10 mouse cellular contexts compared by ENCODE assay signal in genomic region chr2:165641909-165642505, GRCm38 (mm10). TPM values are rescaled to one million over a fixed set of nuclear protein-coding genes. Genes with fewer than 3 reads are reported as not detected.
DNase-seq lines count a peak whose midpoint lies in the region; ATAC-seq lines count a peak whose summit lies in the region.
"Had no signal": no experiment of that assay in that cellular context is flagged by ENCODE, and none has a peak within 500 bp of the region (broad histone marks: within the 10 kb centered on the region; RNA-seq: fewer than 3 reads in every experiment).

No protein-coding gene starts in this region.

- H3K9ac ChIP-seq in midbrain, embryonic 16.5 days (ENCODE audit: low read depth, low read length), result no peak overlapping the region
- H3K9ac ChIP-seq in limb, embryonic 15.5 days, result no peak overlapping the region
- no peak overlapping the region for H3K9ac ChIP-seq in stomach, embryonic 16.5 days (ENCODE audit: low read length)

- intact Hi-C loops in gastrocnemius, postnatal 36 days (cut with DNase I), result no loop called here
- intact Hi-C loops in heart, postnatal 36 days (cut with DNase I), result no loop called here

- H3K27me3 ChIP-seq in midbrain, embryonic 10.5 days (ENCODE audit: low read depth, poor library complexity, severe bottlenecking), result no peaks in the 10 kb centered on the region
- H3K27me3 ChIP-seq in midbrain, embryonic 16.5 days (ENCODE audit: control insufficient read depth, insufficient read depth, low read depth, low read length), result no peaks in the 10 kb centered on the region
- 0 out of 2 replicates have a peak, but pooled peaks cover 4% of the 10 kb centered on the region for H3K27me3 ChIP-seq in embryonic facial prominence, embryonic 10.5 days (replicated peaks; ENCODE audit: low read depth, poor library complexity, severe bottlenecking)
- peaks cover 4% of the 10 kb centered on the region; the same call in 1 of the 2 replicates for H3K27me3 ChIP-seq in limb, embryonic 15.5 days
- H3K27me3 ChIP-seq in stomach, embryonic 16.5 days (ENCODE audit: control insufficient read depth, insufficient read depth, low read length), result no peaks in the 10 kb centered on the region

- peak overlapping the region; percentile 74 for H3K27ac ChIP-seq in midbrain, embryonic 10.5 days (replicated peaks)
- no peak overlapping the region for H3K27ac ChIP-seq in midbrain, embryonic 16.5 days (ENCODE audit: low read length)
- H3K27ac ChIP-seq in embryonic facial prominence, embryonic 10.5 days (replicated peaks), result peak overlapping the region; percentile 77
- no peak overlapping the region for H3K27ac ChIP-seq in limb, embryonic 15.5 days
- H3K27ac ChIP-seq in stomach, embryonic 16.5 days (ENCODE audit: low read length), result peak overlapping the region; percentile 79

- no peak overlapping the region for H3K4me3 ChIP-seq in midbrain, embryonic 10.5 days
- no peak overlapping the region for H3K4me3 ChIP-seq in midbrain, embryonic 16.5 days (ENCODE audit: low read depth, low read length)
- H3K4me3 ChIP-seq in embryonic facial prominence, embryonic 10.5 days, result no peak overlapping the region
- no peak overlapping the region for H3K4me3 ChIP-seq in limb, embryonic 15.5 days
- no peak overlapping the region for H3K4me3 ChIP-seq in stomach, embryonic 16.5 days (replicated peaks; ENCODE audit: low read length)
- H3K4me3 ChIP-seq: erythroblast, embryonic 14.5 days had no signal

- no peaks in the 10 kb centered on the region for H3K36me3 ChIP-seq in midbrain, embryonic 10.5 days
- H3K36me3 ChIP-seq in midbrain, embryonic 16.5 days (ENCODE audit: control insufficient read depth, insufficient read depth, low read length), result no peaks in the 10 kb centered on the region
- peaks cover 10% of the 10 kb centered on the region for H3K36me3 ChIP-seq in embryonic facial prominence, embryonic 10.5 days (replicated peaks)
- no peaks in the 10 kb centered on the region for H3K36me3 ChIP-seq in limb, embryonic 15.5 days
- no peaks in the 10 kb centered on the region for H3K36me3 ChIP-seq in stomach, embryonic 16.5 days (ENCODE audit: control insufficient read depth, insufficient read depth, low read length)

- peaks cover 45% of the 10 kb centered on the region for H3K4me1 ChIP-seq in midbrain, embryonic 10.5 days
- peaks cover 5% of the 10 kb centered on the region; the same call in 1 of the 2 replicates for H3K4me1 ChIP-seq in midbrain, embryonic 16.5 days (ENCODE audit: control insufficient read depth, insufficient read depth, low read length)
- H3K4me1 ChIP-seq in embryonic facial prominence, embryonic 10.5 days, result peaks cover 65% of the 10 kb centered on the region
- H3K4me1 ChIP-seq in limb, embryonic 15.5 days, result peaks cover 23% of the 10 kb centered on the region
- H3K4me1 ChIP-seq in stomach, embryonic 16.5 days (ENCODE audit: control insufficient read depth, insufficient read depth, low read length), result peaks cover 15% of the 10 kb centered on the region

- 67% methylated on average over 14 of the region's 14 CpGs for WGBS in midbrain, embryonic 10.5 days
- 59% methylated on average over 14 of the region's 14 CpGs for WGBS in midbrain, embryonic 16.5 days
- WGBS in embryonic facial prominence, embryonic 10.5 days, result 42% methylated on average over 14 of the region's 14 CpGs
- WGBS in limb, embryonic 15.5 days, result 41% methylated on average over 14 of the region's 14 CpGs
- WGBS in stomach, embryonic 16.5 days, result 57% methylated on average over 14 of the region's 14 CpGs

- H3K4me2 ChIP-seq in midbrain, embryonic 16.5 days (ENCODE audit: low read length), result no peak overlapping the region
- no peak overlapping the region for H3K4me2 ChIP-seq in limb, embryonic 15.5 days
- no peak overlapping the region for H3K4me2 ChIP-seq in stomach, embryonic 16.5 days (ENCODE audit: low read depth, low read length)

- DNase-seq in midbrain, embryonic 10.5 days (ENCODE audit: low spot score), result no peak
- DNase-seq in embryonic facial prominence, embryonic 10.5 days (ENCODE audit: low spot score), result peak; percentile 72
- no peak for DNase-seq in gastrocnemius, postnatal 36 days
- no peak for DNase-seq in layer of hippocampus, postnatal 14 days (ENCODE audit: low spot score in 2 of 2)
- DNase-seq in heart, postnatal 36 days, result no peak
- DNase-seq: thymus, postnatal 4 days had no signal

- no peak for ATAC-seq in midbrain, embryonic 16.5 days
- 0 out of 2 replicates have a peak, but pooled peaks have one; percentile 21 for ATAC-seq in limb, embryonic 15.5 days (ENCODE audit: insufficient number of reproducible peaks, low FRiP score, low TSS enrichment, low read depth)
- peak; percentile 59; the same call in 1 of the 2 replicates for ATAC-seq in stomach, embryonic 16.5 days (ENCODE audit: insufficient read depth, low FRiP score)

- H3K9me3 ChIP-seq in midbrain, embryonic 10.5 days (replicated peaks), result peaks cover 8% of the 10 kb centered on the region
- H3K9me3 ChIP-seq in midbrain, embryonic 16.5 days (replicated peaks; ENCODE audit: control insufficient read depth, low read length, poor library complexity, severe bottlenecking), result no peaks in the 10 kb centered on the region
- peaks cover 10% of the 10 kb centered on the region for H3K9me3 ChIP-seq in embryonic facial prominence, embryonic 10.5 days
- H3K9me3 ChIP-seq in limb, embryonic 15.5 days, result no peaks in the 10 kb centered on the region
- no peaks in the 10 kb centered on the region for H3K9me3 ChIP-seq in stomach, embryonic 16.5 days (replicated peaks; ENCODE audit: control insufficient read depth, low read length)

RNA-seq across cellular contexts. Expression of gene Eya2, which starts 47.2 kb away (rescaled TPM):
- polyA plus RNA-seq in midbrain, embryonic 10.5 days (2016; fragmentation: Nextera tagmentation; extraction: Ambion mirVana), result 9.6 and 14.2 TPM in 2 replicates
- 3.4 and 3.6 TPM in 2 replicates for polyA plus RNA-seq in midbrain, embryonic 16.5 days (2015; fragmentation: Nextera tagmentation; extraction: Ambion mirVana)
- 38.6 and 41.9 TPM in 2 replicates for polyA plus RNA-seq in embryonic facial prominence, embryonic 10.5 days (2016; fragmentation: Nextera tagmentation; extraction: Ambion mirVana)
- 11.4 and 12.8 TPM in 2 replicates for polyA plus RNA-seq in limb, embryonic 15.5 days (2015; fragmentation: Nextera tagmentation; extraction: Ambion mirVana)
- 7.8 and 14.3 TPM in 2 replicates for polyA plus RNA-seq in stomach, embryonic 16.5 days (2015; fragmentation: Nextera tagmentation; extraction: Ambion mirVana)
- 1 to 10 TPM; 3.2 TPM for total RNA-seq in gastrocnemius, postnatal 36 days (2021)
- total RNA-seq in layer of hippocampus, postnatal 14 days (2021), result 1 to 10 TPM; 3.4 to 5.6 TPM
- 1 to 10 TPM; 1.4 to 1.6 TPM for total RNA-seq in heart, postnatal 36 days (2021)
- polyA plus RNA-seq: erythroblast, embryonic 14.5 days had no signal

Comparison
In these comparisons a context has a peak if more than half of its experiments do, and no peak if none do; other contexts are left out.
1. H3K27ac ChIP-seq: peak in midbrain, embryonic 10.5 days (single experiment), embryonic facial prominence, embryonic 10.5 days (single experiment) and stomach, embryonic 16.5 days (single experiment); none in midbrain, embryonic 16.5 days (single experiment) and limb, embryonic 15.5 days (single experiment).